19 mouse cellular contexts compared by ENCODE assay signal in the genomic region with DNA sequence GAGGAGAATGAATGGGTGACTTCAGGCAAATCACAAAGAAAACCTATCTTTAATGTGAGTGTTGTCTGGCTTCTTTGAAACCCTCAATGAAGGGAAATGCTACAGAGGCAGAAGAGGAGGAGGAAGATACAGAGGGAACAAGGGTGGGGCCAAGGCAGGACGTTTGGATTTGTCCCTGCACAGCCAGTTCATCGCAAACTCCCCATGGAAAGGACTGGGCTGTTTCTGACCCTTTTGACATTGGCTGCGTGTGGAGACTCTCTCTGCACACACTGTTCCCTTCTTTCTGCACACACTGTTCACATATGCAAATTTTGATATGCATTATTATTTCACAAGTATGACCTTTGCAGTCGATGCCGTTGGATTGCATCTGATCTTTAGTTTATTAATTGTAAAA.
DNase-seq lines count a peak whose midpoint lies in the region; ATAC-seq and TF ChIP-seq lines count a peak whose summit lies in the region.
"Had no signal": no experiment of that assay in that cellular context is flagged by ENCODE, and none has a peak within 500 bp of the region (broad histone marks: within the 10 kb centered on the region; RNA-seq: fewer than 3 reads in every experiment).

No protein-coding gene starts in this region.

- H3K4me1 ChIP-seq in heart, postnatal 0 days (ENCODE audit: control insufficient read depth, insufficient read depth), result peaks cover 34% of the 10 kb centered on the region
- H3K4me1 ChIP-seq in midbrain, embryonic 14.5 days (ENCODE audit: control insufficient read depth, insufficient read depth, low read length), result peaks cover 24% of the 10 kb centered on the region
- peaks cover 18% of the 10 kb centered on the region for H3K4me1 ChIP-seq in midbrain, embryonic 16.5 days (ENCODE audit: control insufficient read depth, insufficient read depth, low read length)
- H3K4me1 ChIP-seq in kidney, embryonic 15.5 days, result peaks cover 12% of the 10 kb centered on the region

- peak; percentile 83 for DNase-seq in heart, adult 11 months
- no peak for DNase-seq in heart, adult 9 months (ENCODE audit: low spot score in 2 of 2)
- no peak for DNase-seq in heart, postnatal 0 days (ENCODE audit: low spot score)
- DNase-seq in heart, postnatal 4 days, result no peak
- DNase-seq in midbrain, embryonic 14.5 days, result no peak
- DNase-seq: adrenal gland, postnatal 10 days; cerebellum, adult 11-12 months; cerebellum, adult 9-10 months; cerebellum, postnatal 25 days; gastrocnemius, postnatal 14 days; heart, postnatal 14 days had no signal

- no peak for TF ChIP-seq EP300 in heart, postnatal 0 days (IDR thresholded peaks at IDR 0.05; ENCODE audit: low read depth)

- no peaks in the 10 kb centered on the region for H3K9me3 ChIP-seq in heart, postnatal 0 days (replicated peaks; ENCODE audit: control insufficient read depth, low read length)
- H3K9me3 ChIP-seq in midbrain, embryonic 14.5 days (ENCODE audit: control insufficient read depth, low read length), result no peaks in the 10 kb centered on the region
- H3K9me3 ChIP-seq in midbrain, embryonic 16.5 days (replicated peaks; ENCODE audit: control insufficient read depth, low read length, poor library complexity, severe bottlenecking), result no peaks in the 10 kb centered on the region
- H3K9me3 ChIP-seq in kidney, embryonic 15.5 days (replicated peaks), result no peaks in the 10 kb centered on the region
- H3K9me3 ChIP-seq: embryonic facial prominence, embryonic 12.5 days; forebrain, embryonic 12.5 days; hindbrain, embryonic 12.5 days had no signal

- no peaks in the 10 kb centered on the region for H3K36me3 ChIP-seq in heart, postnatal 0 days (replicated peaks; ENCODE audit: control insufficient read depth, insufficient read depth, low read length)
- no peaks in the 10 kb centered on the region for H3K36me3 ChIP-seq in midbrain, embryonic 14.5 days (ENCODE audit: control insufficient read depth, insufficient read depth, low read length)
- no peaks in the 10 kb centered on the region for H3K36me3 ChIP-seq in midbrain, embryonic 16.5 days (ENCODE audit: control insufficient read depth, insufficient read depth, low read length)
- no peaks in the 10 kb centered on the region for H3K36me3 ChIP-seq in kidney, embryonic 15.5 days
- H3K36me3 ChIP-seq: embryonic facial prominence, embryonic 12.5 days; forebrain, embryonic 12.5 days; hindbrain, embryonic 12.5 days had no signal

- peak; percentile 45; the same call in 1 of the 2 replicates for ATAC-seq in heart, postnatal 0 days (ENCODE audit: insufficient read depth, low read depth)
- ATAC-seq in midbrain, embryonic 14.5 days (ENCODE audit: low FRiP score, low TSS enrichment), result no peak
- ATAC-seq in midbrain, embryonic 16.5 days, result no peak
- ATAC-seq in kidney, embryonic 15.5 days (replicated peaks; ENCODE audit: low FRiP score), result no peak
- ATAC-seq: forebrain, embryonic 16.5 days; intestine, embryonic 16.5 days had no signal

- no peak for TF ChIP-seq CTCF in heart, postnatal 0 days (IDR thresholded peaks at IDR 0.05; ENCODE audit: low read depth)

- H3K4me2 ChIP-seq in heart, postnatal 0 days (ENCODE audit: low read depth, low read length), result no peak overlapping the region
- H3K4me2 ChIP-seq in midbrain, embryonic 14.5 days (ENCODE audit: low read length), result no peak overlapping the region
- no peak overlapping the region for H3K4me2 ChIP-seq in midbrain, embryonic 16.5 days (ENCODE audit: low read length)
- H3K4me2 ChIP-seq in kidney, embryonic 15.5 days, result no peak overlapping the region
- H3K4me2 ChIP-seq: embryonic facial prominence, embryonic 12.5 days; forebrain, embryonic 12.5 days; heart, embryonic 11.5 days; hindbrain, embryonic 12.5 days had no signal

- H3K9ac ChIP-seq in heart, postnatal 0 days (replicated peaks; ENCODE audit: low read depth, low read length), result no peak overlapping the region
- H3K9ac ChIP-seq in midbrain, embryonic 14.5 days (replicated peaks; ENCODE audit: low read length), result no peak overlapping the region
- no peak overlapping the region for H3K9ac ChIP-seq in midbrain, embryonic 16.5 days (ENCODE audit: low read depth, low read length)
- H3K9ac ChIP-seq in kidney, embryonic 15.5 days, result no peak overlapping the region
- H3K9ac ChIP-seq: embryonic facial prominence, embryonic 12.5 days; forebrain, embryonic 12.5 days; hindbrain, embryonic 12.5 days had no signal

- no peak overlapping the region for H3K4me3 ChIP-seq in heart, postnatal 0 days (ENCODE audit: low read depth, low read length)
- no peak overlapping the region for H3K4me3 ChIP-seq in midbrain, embryonic 14.5 days (replicated peaks; ENCODE audit: low read depth, low read length)
- no peak overlapping the region for H3K4me3 ChIP-seq in midbrain, embryonic 16.5 days (ENCODE audit: low read depth, low read length)
- no peak overlapping the region for H3K4me3 ChIP-seq in kidney, embryonic 15.5 days (replicated peaks)
- H3K4me3 ChIP-seq: embryonic facial prominence, embryonic 12.5 days; forebrain, embryonic 12.5 days; hindbrain, embryonic 12.5 days had no signal

- no peaks in the 10 kb centered on the region for H3K27me3 ChIP-seq in heart, postnatal 0 days (ENCODE audit: control insufficient read depth, insufficient read depth, low read length)
- no peaks in the 10 kb centered on the region for H3K27me3 ChIP-seq in midbrain, embryonic 14.5 days (ENCODE audit: control insufficient read depth, insufficient read depth, low read length)
- H3K27me3 ChIP-seq in midbrain, embryonic 16.5 days (ENCODE audit: control insufficient read depth, insufficient read depth, low read depth, low read length), result no peaks in the 10 kb centered on the region
- no peaks in the 10 kb centered on the region for H3K27me3 ChIP-seq in kidney, embryonic 15.5 days
- H3K27me3 ChIP-seq: embryonic facial prominence, embryonic 12.5 days; forebrain, embryonic 12.5 days; hindbrain, embryonic 12.5 days had no signal

- H3K27ac ChIP-seq in heart, postnatal 0 days (ENCODE audit: low read depth), result peak overlapping the region; percentile 39
- H3K27ac ChIP-seq in midbrain, embryonic 14.5 days (replicated peaks; ENCODE audit: low read depth, low read length), result peak overlapping the region; percentile 49; the same call in 1 of the 2 replicates
- H3K27ac ChIP-seq in midbrain, embryonic 16.5 days (ENCODE audit: low read length), result no peak overlapping the region
- no peak overlapping the region for H3K27ac ChIP-seq in kidney, embryonic 15.5 days
- H3K27ac ChIP-seq: embryonic facial prominence, embryonic 12.5 days; forebrain, embryonic 12.5 days; hindbrain, embryonic 12.5 days had no signal

- 52% methylated on average over 5 of the region's 5 CpGs for WGBS in heart, postnatal 0 days
- WGBS in midbrain, embryonic 14.5 days, result 43% methylated on average over 5 of the region's 5 CpGs
- 31% methylated on average over 5 of the region's 5 CpGs for WGBS in midbrain, embryonic 16.5 days
- 68% methylated on average over 5 of the region's 5 CpGs for WGBS in kidney, embryonic 15.5 days

Comparison
In these comparisons a context has a peak if more than half of its experiments do, and no peak if none do; other contexts are left out.
1. H3K27ac ChIP-seq: peak in heart, postnatal 0 days (single experiment) and midbrain, embryonic 14.5 days (single experiment); none in midbrain, embryonic 16.5 days (single experiment) and kidney, embryonic 15.5 days (single experiment).